Mouse (Mus musculus): ENCODE measurements around the gene Slc17a7. TPM values are rescaled to one million over a fixed set of nuclear protein-coding genes. Genes with fewer than 3 reads are reported as not detected.
"Not testable (repeated sequence)": the region's sequence is repeated elsewhere in the genome, so short reads cannot be mapped to it uniquely, and the experiment has no call there.

Gene Slc17a7
- polyA plus RNA-seq, 1 experiment from 2014 or later, result 0.73 TPM

DNA sequence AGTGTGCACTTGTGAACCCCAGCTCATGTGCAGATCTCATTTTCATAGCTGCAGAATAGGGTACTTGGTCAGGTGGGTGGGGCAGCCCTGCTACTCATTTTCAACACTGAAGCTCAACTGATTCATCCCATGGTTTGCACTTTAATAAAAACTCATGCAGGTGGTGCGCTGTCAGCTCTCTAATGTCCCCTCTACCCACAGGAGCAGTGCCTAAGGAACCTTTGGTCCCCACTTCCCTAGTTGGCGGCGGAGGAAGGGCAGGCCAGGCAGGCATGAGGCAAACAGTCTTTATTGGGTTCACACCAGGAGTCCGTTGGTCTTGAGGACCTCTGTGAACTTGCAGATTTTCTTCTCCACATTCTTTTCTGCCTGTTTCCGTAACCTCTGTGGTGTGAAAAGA lies 38.1 kb upstream of the Slc17a7 start:
- not testable (repeated sequence) for ATAC-seq (ENCODE audit: insufficient number of reproducible peaks, insufficient read depth, low FRiP score, low TSS enrichment); H3K27me3 ChIP-seq; H3K9ac ChIP-seq; H3K9me3 ChIP-seq
- Histone ChIP-seq H3K4me3 (0 out of 2 replicates have a peak overlapping the region, but pooled peaks have one; percentile 95), H3K36me3 (peaks cover 50% of the 10 kb centered on the region), H3K27ac (peak overlapping the region; percentile 94), H3K4me1 (peaks cover 43% of the 10 kb centered on the region), H3K4me2 (replicated peaks) (0 out of 2 replicates have a peak overlapping the region, but pooled peaks have one; percentile 6)
- WGBS, result 57% methylated on average over 5 of the region's 5 CpGs

DNA sequence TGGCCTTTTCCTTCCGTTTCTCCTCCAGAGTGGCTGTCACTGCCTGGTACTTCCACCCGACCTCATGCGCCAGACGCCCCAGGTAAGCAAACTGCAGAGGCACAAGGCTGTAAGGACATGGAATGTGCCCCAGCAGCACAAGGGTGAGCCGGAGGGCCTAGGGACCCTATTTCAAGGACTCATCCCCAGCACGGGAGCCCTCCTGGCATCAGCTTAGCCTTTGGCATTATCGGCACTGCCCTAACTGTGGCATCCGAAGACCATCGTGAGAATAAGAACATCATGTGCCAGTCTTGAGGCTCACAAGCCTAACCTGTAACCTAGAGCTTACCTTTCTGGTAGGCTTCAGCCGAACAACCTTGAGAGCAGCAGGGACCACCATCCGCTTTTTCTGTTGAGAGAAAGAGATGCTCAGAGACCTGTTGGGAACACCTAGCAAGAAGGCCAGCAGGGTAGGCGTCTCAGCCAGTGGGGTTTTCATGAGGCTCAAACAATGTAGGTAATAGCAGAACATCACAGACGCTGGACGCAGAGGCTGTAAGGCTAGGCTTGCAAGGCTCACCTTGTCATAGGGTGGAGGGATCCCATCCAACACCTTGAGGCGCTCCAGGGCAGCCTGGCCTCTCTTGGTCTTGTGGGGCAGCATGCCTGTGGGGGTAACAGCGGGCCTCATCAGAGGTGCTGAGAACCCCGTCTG lies 37.5 kb upstream of the Slc17a7 start:
- Histone ChIP-seq H3K9ac (peak overlapping the region; percentile 99), H3K4me2 (replicated peaks) (peak overlapping the region; percentile 87), H3K9me3 (no peaks in the 10 kb centered on the region), H3K4me3 (peak overlapping the region; percentile 91), H3K4me1 (peaks cover 43% of the 10 kb centered on the region), H3K27ac (peak overlapping the region; percentile 94), H3K27me3 (no peaks in the 10 kb centered on the region), H3K36me3 (peaks cover 43% of the 10 kb centered on the region)
- WGBS, result 74% methylated on average over 17 of the region's 17 CpGs
- no peak for ATAC-seq (ENCODE audit: insufficient number of reproducible peaks, insufficient read depth, low FRiP score, low TSS enrichment)

DNA sequence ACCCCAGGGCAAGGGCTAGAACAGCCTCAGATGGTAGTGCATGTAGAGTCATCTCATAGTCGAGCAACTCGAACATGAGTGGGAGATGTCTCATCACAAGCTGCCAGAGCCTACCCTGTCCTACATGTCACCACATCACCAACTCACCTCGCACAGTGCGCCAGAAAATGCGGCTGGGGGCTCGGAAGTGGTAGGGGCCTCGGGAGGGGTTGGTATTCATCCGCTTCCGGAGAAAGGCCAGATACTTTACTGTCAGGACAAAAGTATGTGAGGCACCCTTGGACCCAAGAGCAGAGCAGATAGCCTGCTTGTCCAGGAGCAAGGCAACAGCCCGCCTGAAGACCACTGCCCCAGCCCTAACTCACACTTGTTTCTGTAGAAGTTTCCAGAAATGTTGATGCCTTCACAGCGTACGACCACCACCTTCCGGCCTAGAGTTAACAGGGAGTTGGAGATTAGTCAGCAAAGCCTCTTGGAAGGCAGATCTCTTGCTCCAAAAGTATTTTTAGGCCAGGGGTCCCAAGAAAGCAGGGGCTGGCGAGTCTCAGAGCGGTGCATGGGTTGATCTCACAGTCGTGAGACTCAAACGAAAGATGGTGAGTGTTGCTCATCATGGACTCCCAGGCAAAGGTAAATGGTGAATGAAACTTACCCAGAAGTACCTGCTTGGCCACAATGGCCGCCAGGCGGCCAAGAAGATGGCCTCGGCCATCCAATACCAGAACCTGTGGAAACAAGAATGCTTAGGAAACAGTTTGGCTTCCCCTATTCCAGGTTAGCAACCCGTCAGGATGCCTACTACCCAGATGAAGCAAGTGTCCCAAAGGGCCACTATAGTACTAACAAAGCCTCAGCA lies 36.7 kb upstream of the Slc17a7 start:
- 41% methylated on average over 21 of the region's 21 CpGs for WGBS
- H3K27ac ChIP-seq, result peak overlapping the region; percentile 94
- no peaks in the 10 kb centered on the region for H3K27me3 ChIP-seq
- ATAC-seq (ENCODE audit: insufficient number of reproducible peaks, insufficient read depth, low FRiP score, low TSS enrichment), result no peak
- H3K9ac ChIP-seq, result peak overlapping the region; percentile 99
- H3K36me3 ChIP-seq, result peaks cover 36% of the 10 kb centered on the region
- H3K4me2 ChIP-seq (replicated peaks), result peak overlapping the region; percentile 87
- H3K4me3 ChIP-seq, result peak overlapping the region; percentile 91
- H3K4me1 ChIP-seq, result peaks cover 36% of the 10 kb centered on the region
- no peaks in the 10 kb centered on the region for H3K9me3 ChIP-seq

DNA sequence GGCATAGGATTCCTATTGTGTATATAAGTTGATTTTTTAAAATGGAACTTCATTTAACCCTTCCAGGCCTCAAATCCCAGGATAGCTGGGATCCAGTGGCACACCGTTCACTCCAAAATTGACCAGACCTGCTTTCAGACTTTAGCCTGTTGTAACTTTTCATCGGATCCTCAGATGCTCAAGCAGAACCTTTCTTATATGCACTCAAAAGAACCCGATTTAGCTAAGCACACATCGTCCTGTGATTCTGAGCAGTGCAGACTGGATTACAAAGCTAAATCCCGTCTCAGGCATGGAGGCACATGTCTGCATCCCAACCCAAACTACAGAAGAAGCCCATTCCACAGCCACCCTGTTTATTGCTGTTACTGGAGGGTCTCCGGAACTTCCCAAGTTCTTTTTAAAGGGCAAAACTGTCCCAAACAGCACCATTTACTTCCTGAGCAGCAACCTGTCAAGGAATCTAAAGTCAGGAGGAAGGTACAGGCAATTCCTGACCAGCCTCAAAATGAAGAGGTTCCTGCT lies 36.0 kb upstream of the Slc17a7 start:
- peak overlapping the region; percentile 94 for H3K27ac ChIP-seq
- under 1% methylated on average over 6 of the region's 6 CpGs for WGBS
- H3K4me1 ChIP-seq, result peaks cover 31% of the 10 kb centered on the region

DNA sequence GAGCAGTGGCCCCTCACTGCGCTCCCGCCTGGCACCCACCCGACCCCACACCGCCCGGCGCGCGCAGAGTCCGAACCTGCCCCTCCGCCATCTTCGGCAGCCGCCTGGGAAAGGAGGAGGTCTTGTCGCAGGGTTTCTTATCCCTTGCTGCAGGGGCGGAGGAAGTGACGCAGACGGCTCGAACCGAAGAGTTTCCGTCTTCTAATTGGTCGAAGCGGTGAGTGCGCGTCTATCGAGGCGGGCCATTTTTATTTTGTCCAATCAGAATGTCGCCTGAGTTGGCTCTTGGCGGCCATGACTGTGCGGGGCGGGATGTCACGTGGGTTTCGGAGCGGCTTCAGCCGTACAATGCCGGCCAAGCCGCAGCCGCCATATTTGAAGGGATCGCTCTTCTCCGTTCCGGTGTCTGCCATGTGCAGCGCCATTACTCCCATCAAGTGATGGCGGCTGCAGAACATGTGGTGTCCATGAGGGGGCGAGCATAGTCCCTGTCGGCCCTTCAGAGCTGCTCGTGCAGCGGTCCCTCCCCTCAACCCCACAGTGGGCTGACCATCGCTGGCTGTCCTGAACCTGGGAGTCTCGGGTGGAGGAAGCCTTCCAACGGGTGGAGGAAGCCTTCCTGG lies 35.0 kb upstream of the Slc17a7 start, which contains the start of gene Rpl13a:
Rpl13a (minus strand) TSS at position 138 of the 623 bp plus-strand sequence.
- peaks cover 26% of the 10 kb centered on the region for H3K4me1 ChIP-seq
- peak; percentile 93 for ATAC-seq (ENCODE audit: insufficient number of reproducible peaks, insufficient read depth, low FRiP score, low TSS enrichment)
- peak within 1 kb of the TSS; percentile 87 for H3K4me2 ChIP-seq (replicated peaks)
- peak within 1 kb of the TSS; percentile 99 for H3K9ac ChIP-seq
- H3K27me3 ChIP-seq, result no peaks in the 10 kb centered on the region
- H3K36me3 ChIP-seq, result peaks cover 24% of the 10 kb centered on the region
- no peaks in the 10 kb centered on the region for H3K9me3 ChIP-seq
- H3K27ac ChIP-seq, result peak within 1 kb of the TSS; percentile 94
- under 1% methylated on average over 48 of the region's 48 CpGs for WGBS
- H3K4me3 ChIP-seq, result peak within 1 kb of the TSS; percentile 91

More for the DNA sequence above, 36.0 kb upstream of the Slc17a7 start:
- no peak for ATAC-seq (ENCODE audit: insufficient number of reproducible peaks, insufficient read depth, low FRiP score, low TSS enrichment)
- H3K4me2 ChIP-seq (replicated peaks), result peak overlapping the region; percentile 87
- peaks cover 29% of the 10 kb centered on the region for H3K36me3 ChIP-seq
- no peaks in the 10 kb centered on the region for H3K9me3 ChIP-seq
- peak overlapping the region; percentile 99 for H3K9ac ChIP-seq
- H3K27me3 ChIP-seq, result no peaks in the 10 kb centered on the region
- H3K4me3 ChIP-seq, result peak overlapping the region; percentile 91

DNA sequence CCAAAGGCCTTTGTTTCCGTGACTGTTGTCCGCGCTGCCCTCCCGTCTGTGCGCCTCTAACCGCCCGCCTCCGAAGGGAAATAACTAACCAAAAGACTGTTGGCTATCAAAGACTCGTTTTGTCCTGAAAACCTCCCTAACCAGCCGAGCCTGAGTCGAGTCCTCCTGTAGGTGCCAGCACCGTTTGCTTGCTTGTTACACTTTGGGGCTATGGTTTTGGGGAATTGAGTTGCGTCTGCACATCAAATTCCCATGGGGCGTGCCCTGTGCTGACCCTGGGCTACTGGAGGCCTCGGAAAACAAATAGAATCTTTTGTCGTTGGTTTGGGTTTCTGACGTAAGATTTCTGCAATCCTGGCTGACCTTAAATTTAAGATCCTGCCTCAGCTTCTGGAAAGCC lies 34.4 kb upstream of the Slc17a7 start:
- H3K4me3 ChIP-seq, result peak overlapping the region; percentile 91
- H3K27ac ChIP-seq, result peak overlapping the region; percentile 92
- WGBS, result under 1% methylated on average over 17 of the region's 17 CpGs
- no peak for ATAC-seq (ENCODE audit: insufficient number of reproducible peaks, insufficient read depth, low FRiP score, low TSS enrichment)
- H3K27me3 ChIP-seq, result peaks cover under 1% of the 10 kb centered on the region; the same call in 1 of the 2 replicates
- H3K9ac ChIP-seq, result peak overlapping the region; percentile 60
- peaks cover 26% of the 10 kb centered on the region for H3K4me1 ChIP-seq
- peaks cover 24% of the 10 kb centered on the region for H3K36me3 ChIP-seq
- H3K4me2 ChIP-seq (replicated peaks), result peak overlapping the region; percentile 62
- no peaks in the 10 kb centered on the region for H3K9me3 ChIP-seq

DNA sequence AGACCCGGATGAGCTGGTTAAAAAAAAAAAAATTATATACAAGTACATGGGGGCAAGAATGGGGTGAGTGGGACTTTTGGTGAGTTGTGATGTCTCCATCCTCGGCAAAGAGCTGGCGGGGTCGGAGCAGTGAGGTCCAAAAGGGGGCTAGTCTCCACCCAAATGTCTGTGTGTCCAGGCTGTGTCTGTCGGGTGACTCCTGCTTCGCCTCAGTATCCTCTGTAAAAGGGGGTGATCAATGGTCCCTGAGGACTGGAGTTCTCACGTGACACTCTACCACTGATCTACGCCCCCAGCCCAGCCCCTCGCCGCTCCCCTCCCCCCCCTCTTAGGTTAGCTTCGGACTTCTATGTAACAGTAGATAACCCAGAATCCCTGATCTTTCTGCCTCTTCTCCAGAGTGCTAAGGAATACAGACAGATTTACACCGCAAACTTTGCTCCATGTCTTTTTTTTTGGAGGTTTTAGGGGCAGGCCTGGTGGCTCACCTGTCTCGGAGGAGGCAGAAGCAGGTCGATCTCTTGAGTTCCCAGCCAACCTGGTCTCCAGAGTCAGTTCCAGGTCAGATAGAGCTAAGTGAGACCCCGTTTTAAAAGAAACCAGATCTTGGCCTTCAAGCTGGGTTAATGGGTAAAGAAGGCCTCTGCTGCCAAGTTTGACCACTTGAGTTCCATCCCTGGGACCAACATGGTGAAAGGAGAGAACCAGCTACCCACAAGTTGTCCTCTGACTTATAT lies 33.8 kb upstream of the Slc17a7 start:
- Histone ChIP-seq H3K27ac (peak overlapping the region; percentile 92), H3K9me3 (no peaks in the 10 kb centered on the region), H3K4me3 (peak overlapping the region; percentile 91; the same call in 1 of the 2 replicates), H3K36me3 (peaks cover 24% of the 10 kb centered on the region), H3K4me1 (peaks cover 26% of the 10 kb centered on the region), H3K4me2 (replicated peaks) (peak overlapping the region; percentile 62), H3K9ac (peak overlapping the region; percentile 60), H3K27me3 (peaks cover 6% of the 10 kb centered on the region; the same call in 1 of the 2 replicates)
- no peak for ATAC-seq (ENCODE audit: insufficient number of reproducible peaks, insufficient read depth, low FRiP score, low TSS enrichment)
- WGBS, result 51% methylated on average over 15 of the region's 15 CpGs

DNA sequence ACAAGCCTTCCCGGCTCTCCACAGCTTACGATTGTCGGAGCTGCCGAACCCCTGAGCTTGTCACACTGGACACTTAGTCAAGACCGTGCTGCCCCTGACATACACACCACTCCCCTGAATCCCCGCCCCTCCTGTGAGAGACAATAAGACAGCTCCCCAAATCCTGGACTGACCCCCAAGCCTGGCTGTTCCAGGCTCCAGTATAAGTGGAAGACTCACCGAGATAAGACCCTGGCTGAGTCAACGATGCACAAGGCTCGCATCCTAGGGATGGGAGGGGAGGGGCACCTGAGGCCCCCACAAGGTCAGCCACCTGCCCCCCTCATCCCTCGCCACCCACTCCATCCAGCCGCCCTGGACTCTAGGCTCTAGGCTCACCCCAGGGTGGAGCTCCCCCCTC lies 31.9 kb upstream of the Slc17a7 start:
- 77% methylated on average over 11 of the region's 11 CpGs for WGBS
- Histone ChIP-seq H3K36me3 (peaks cover 6% of the 10 kb centered on the region), H3K4me2 (replicated peaks) (no peak overlapping the region), H3K9me3 (no peaks in the 10 kb centered on the region), H3K4me1 (peaks cover 20% of the 10 kb centered on the region), H3K9ac (no peak overlapping the region), H3K27ac (no peak overlapping the region), H3K27me3 (peaks cover 13% of the 10 kb centered on the region; the same call in 1 of the 2 replicates), H3K4me3 (no peak overlapping the region)
- ATAC-seq (ENCODE audit: insufficient number of reproducible peaks, insufficient read depth, low FRiP score, low TSS enrichment), result no peak

DNA sequence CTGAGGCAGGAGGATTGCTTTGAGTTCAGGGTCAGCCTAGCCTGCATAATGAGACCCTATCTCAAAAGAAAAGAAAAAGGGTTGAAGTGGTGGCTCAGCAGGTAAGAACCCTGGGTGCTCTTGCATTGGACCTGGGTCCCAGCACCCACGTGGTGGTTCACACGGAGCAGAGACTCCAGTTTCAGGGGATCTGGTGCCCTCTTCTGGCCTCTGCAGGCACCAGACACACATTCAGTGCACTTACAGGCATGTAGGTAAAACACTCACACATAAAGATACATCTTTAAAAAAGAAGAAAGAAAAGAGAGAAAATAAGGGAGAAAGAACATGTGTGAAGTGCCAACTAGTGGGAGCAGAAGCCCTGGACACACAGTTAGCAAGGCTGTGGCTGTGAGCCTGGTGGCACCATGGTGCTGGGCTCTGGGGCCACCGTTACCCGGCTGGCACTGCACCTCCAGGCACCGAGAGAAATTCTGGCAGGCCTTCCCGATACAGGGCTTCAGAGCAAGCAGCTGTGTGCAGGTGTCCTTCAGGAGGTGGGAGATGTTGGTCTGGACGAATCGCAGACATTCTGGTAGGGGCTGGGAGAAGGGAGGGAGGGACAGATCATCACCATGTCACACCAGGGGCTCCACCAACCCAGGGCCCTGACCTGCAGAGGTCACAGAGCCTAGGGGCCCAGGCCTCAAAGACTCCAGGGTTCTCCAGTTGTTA lies 30.1 kb upstream of the Slc17a7 start:
- Histone ChIP-seq H3K36me3 (no peaks in the 10 kb centered on the region), H3K9me3 (no peaks in the 10 kb centered on the region), H3K4me2 (replicated peaks) (no peak overlapping the region), H3K4me3 (no peak overlapping the region), H3K9ac (no peak overlapping the region), H3K27ac (no peak overlapping the region), H3K4me1 (peaks cover 14% of the 10 kb centered on the region; the same call in 1 of the 2 replicates), H3K27me3 (peaks cover 13% of the 10 kb centered on the region; the same call in 1 of the 2 replicates)
- ATAC-seq (ENCODE audit: insufficient number of reproducible peaks, insufficient read depth, low FRiP score, low TSS enrichment), result no peak
- WGBS, result 68% methylated on average over 8 of the region's 8 CpGs

DNA sequence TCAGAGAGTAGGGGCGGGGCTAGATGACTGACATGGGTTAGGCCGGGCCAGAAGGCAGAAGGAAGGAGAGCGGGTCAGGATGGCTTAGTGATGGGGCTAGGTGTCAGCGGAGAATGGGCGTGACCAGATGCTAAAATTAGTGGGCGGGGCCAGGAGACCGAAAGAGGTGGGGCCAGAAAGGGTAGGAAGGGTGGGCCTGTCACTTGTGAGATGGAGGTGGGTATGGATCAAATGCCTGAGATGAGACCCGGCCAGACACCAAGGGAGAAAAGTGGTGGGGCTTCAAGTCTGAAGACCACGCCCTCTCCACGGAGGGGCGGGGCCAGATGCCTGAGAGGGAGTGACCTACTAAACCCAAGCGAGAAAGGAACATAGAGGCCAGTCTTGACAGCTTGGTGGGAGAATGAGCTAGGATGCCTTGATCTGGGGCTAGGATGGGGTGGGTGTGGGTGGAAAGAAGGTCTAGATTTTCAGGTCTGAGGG lies 29.2 kb upstream of the Slc17a7 start:
- Histone ChIP-seq H3K4me2 (replicated peaks) (no peak overlapping the region), H3K27me3 (peaks cover 13% of the 10 kb centered on the region; the same call in 1 of the 2 replicates), H3K9ac (no peak overlapping the region), H3K4me3 (no peak overlapping the region), H3K4me1 (peaks cover 11% of the 10 kb centered on the region; the same call in 1 of the 2 replicates), H3K27ac (no peak overlapping the region), H3K36me3 (no peaks in the 10 kb centered on the region), H3K9me3 (no peaks in the 10 kb centered on the region)
- no peak for ATAC-seq (ENCODE audit: insufficient number of reproducible peaks, insufficient read depth, low FRiP score, low TSS enrichment)
- 5% methylated on average over 12 of the region's 12 CpGs for WGBS

All from embryonic facial prominence, embryonic 12.5 days (tissue).